Mouse (Mus musculus) CH12.LX (cell line): ENCODE results near the gene Slc26a8.

Source experiments
- CHD1 ChIP-seq: IDR thresholded peaks from 2 replicates; pipeline ENCODE4 v1.6.1; 2012; ENCODE audit warnings: low read depth, low read length, improper control_type of control experiment, inconsistent platforms
- CTCF ChIP-seq, 2 experiments: IDR thresholded peaks in 1 of 2; conservative IDR thresholded peaks in 1 of 2; 2 replicates each; pipeline ENCODE4 v1.5.1; 2011 to 2012; ENCODE audit warnings: low read depth in 2 of 2, low read length in 2 of 2, improper control_type of control experiment in 1 of 2, inconsistent platforms in 1 of 2, mild to moderate bottlenecking in 1 of 2, moderate library complexity in 1 of 2
- POLR2AphosphoS2 ChIP-seq: IDR thresholded peaks from 2 replicates; pipeline ENCODE4 v1.6.1; 2011; ENCODE audit warnings: low read depth, low read length, improper control_type of control experiment
- RCOR1 ChIP-seq: conservative IDR thresholded peaks from 2 replicates; pipeline ENCODE4 v1.6.1; 2012; ENCODE audit warnings: low read depth, mild to moderate bottlenecking, inconsistent platforms, low read length, improper control_type of control experiment

DNA sequence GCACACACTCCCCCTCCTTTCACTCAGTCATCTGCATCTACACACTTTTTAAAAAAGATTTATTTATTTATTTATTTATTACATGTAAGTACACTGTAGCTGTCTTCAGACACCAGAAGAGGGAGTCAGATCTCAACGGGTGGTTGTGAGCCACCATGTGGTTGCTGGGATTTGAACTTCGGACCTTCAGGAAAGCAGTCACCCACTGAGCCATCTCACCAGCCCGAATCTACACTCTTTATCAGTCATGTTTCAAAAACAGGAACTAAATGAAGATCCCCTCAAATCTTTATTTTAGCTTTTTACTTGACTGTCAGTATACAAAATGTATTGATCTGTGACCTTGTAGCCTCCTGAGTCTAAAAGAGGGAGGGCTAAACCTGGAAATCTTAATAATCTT is 80.5 kb downstream of the Slc26a8 start:
- no peak for TF ChIP-seq RCOR1
- TF ChIP-seq POLR2AphosphoS2, result no peak
- TF ChIP-seq CHD1, result no peak
- no peak for TF ChIP-seq CTCF (conservative IDR thresholded peaks at IDR 0.05 in 1 of 2, IDR thresholded peaks at IDR 0.05 in 1 of 2; ENCODE audit: low read depth in 2 of 2, low read length in 2 of 2)
